Mouse (Mus musculus) forebrain, embryonic 10.5 days (tissue): ENCODE results near the gene Ncapd2. TPM values are rescaled to one million over a fixed set of nuclear protein-coding genes. Genes with fewer than 3 reads are reported as not detected.

Source experiments
- DNase-seq: peaks from one replicate; pipeline ENCODE4 v3.0.0-alpha.2; 2017; ENCODE audit warnings: low spot score; ENCODE audit errors: extremely low spot score
- H3K27ac ChIP-seq: fragments of 300-500 bp; sonication (generic); 2 replicates; pipeline ENCODE4 v1.5.1; 2016; ENCODE audit warnings: mild to moderate bottlenecking
- H3K27me3 ChIP-seq: fragments of 300-500 bp; sonication (generic); 2 replicates; pipeline ENCODE4 v1.6.1; 2016; ENCODE audit warnings: mild to moderate bottlenecking; ENCODE audit not compliant: poor library complexity, severe bottlenecking
- H3K36me3 ChIP-seq: fragments of 300-500 bp; sonication (generic); replicated peaks from 2 replicates; pipeline ENCODE4 v1.6.1; 2016; ENCODE audit warnings: mild to moderate bottlenecking, moderate library complexity
- H3K4me1 ChIP-seq: fragments of 300-500 bp; sonication (generic); 2 replicates; pipeline ENCODE4 v1.6.1; 2016
- H3K4me3 ChIP-seq: fragments of 300-500 bp; sonication (generic); 2 replicates; pipeline ENCODE4 v1.5.1; 2016; ENCODE audit warnings: mild to moderate bottlenecking, moderate library complexity
- H3K9me3 ChIP-seq: fragments of 300-500 bp; sonication (generic); 2 replicates; pipeline ENCODE4 v1.6.1; 2016; ENCODE audit warnings: mild to moderate bottlenecking, moderate library complexity
- WGBS: fragments of 180-500 bp; shearing (Covaris S2); methylation state at CpG from one replicate; pipeline ENCODE4 v1.1.7; 2016; 5-methylcytosine and 5-hydroxymethylcytosine counted together
- polyA plus RNA-seq: library from polyadenylated mRNA; unstranded; fragments of >200 nt; fragmentation: Nextera tagmentation; extraction: Ambion mirVana; gene quantifications from 2 replicates; pipeline ENCODE4 v1.2.1, GENCODE M21; 2016

The Ncapd2 gene
- polyA plus RNA-seq, 1 experiment from 2014 or later: 274 TPM

DNA sequence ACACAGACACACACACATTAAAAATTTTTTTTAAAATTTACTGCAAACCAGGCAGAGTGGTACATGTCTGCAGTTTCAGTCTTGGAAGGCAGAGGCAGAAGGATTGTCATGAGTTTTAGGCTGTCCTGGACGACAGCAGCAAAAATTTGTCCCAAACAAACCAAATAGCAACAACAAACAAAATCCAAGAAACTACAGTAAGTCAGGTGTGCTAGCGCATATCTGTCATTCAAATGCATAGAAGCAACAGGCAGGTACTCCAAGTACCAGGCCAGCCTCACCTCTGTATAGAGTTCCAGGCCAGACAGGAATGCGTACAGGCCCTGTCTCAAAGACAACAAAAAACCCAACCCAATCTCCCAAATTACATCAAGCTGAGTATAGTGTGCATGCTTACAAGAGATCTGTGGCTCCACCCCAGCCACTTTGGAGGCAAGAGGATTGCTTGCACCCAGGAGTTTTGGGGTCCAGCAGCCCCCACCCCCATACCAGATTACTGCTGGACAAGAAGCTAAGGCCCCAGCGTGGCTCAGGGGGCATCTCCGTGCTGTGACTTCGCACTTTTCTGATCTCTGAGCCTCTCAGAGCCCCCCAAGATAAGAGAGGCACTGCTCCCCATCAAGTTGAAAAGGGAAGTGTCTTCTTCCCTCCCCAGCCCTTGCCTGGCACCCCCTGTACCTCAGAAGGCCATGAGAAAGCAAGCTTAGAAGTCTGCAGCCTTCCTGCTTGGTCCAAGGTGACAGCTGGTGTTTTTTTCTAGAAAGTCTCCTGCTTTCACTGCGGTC, 31.5 kb downstream of the Ncapd2 start:
- Histone ChIP-seq H3K27me3 (no peaks in the 10 kb centered on the region), H3K9me3 (no peaks in the 10 kb centered on the region), H3K4me3 (peak overlapping the region; percentile 24; the same call in 1 of the 2 replicates), H3K36me3 (peaks cover 96% of the 10 kb centered on the region), H3K4me1 (peaks cover 73% of the 10 kb centered on the region), H3K27ac (peak overlapping the region; percentile 32; the same call in 1 of the 2 replicates)
- DNase-seq: no peak
- 88% methylated on average over 7 of the region's 7 CpGs for WGBS

DNA sequence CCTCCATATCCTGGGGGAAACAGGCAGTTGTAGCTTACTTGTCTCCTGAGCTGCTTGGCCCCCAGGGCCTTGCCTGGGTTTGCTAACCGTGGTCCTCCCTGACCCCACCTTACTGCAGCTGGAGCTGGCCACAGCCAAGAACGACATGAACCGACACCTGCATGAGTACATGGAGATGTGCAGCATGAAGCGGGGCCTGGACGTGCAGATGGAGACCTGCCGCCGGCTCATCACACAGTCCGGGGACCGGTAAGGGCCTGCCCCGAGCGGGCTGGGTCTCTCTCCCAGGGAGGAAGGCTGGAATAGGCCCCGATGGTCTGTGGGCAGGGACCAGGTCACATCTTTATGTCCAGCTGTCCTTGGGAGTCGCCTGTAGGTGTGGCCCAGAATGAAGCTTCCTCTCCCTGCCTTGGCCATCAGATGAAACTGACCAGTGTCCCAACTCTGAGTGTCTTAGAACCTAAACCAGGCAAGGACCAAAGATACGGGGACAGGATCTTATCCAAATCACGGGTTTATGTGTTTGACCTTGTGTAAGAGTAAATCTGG, 32.5 kb downstream of the Ncapd2 start:
- H3K27ac ChIP-seq: 0 out of 2 replicates have a peak overlapping the region, but pooled peaks have one; percentile 0
- no peak for DNase-seq
- no peaks in the 10 kb centered on the region for H3K9me3 ChIP-seq
- H3K4me3 ChIP-seq: 0 out of 2 replicates have a peak overlapping the region, but pooled peaks have one; percentile 7
- peaks cover 93% of the 10 kb centered on the region for H3K36me3 ChIP-seq
- H3K27me3 ChIP-seq: no peaks in the 10 kb centered on the region
- peaks cover 69% of the 10 kb centered on the region for H3K4me1 ChIP-seq
- 90% methylated on average over 15 of the region's 15 CpGs for WGBS

DNA sequence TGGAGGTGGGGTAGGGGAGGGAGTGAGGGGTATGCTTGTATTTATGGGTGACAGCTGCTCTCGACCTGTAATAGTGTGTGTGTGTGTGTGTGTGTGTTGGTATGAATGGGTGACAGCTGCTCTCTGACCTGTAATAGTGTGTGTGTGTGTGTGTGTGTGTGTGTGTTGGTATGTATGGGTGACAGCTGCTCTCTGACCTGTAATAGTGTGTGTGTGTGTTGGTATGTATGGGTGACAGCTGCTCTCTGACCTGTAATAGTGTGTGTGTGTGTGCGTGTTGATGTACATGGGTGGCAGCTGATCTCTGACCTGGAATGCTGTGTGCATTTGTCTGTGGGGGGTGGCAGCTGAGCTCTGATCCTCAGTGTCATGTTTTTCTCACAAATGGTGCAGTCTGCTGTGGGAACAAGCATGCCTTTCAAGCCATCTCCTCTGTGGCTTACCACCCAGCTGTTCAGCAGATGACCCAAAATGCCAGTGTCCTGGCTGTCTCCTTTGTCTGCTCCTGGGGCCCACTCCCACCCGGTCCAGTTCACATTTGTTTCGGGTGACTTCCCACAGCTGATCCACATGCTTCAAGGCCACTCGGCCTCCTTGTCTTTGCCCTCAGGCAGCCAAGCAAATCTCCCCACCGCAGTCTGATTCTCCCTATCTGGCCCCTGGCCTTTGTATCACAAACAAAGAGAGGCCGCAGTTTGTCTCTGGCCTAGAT, 34.4 kb downstream of the Ncapd2 start:
- Histone ChIP-seq H3K4me1 (peaks cover 50% of the 10 kb centered on the region), H3K27me3 (no peaks in the 10 kb centered on the region), H3K36me3 (peaks cover 93% of the 10 kb centered on the region), H3K4me3 (peak overlapping the region; percentile 16; the same call in 1 of the 2 replicates), H3K9me3 (no peaks in the 10 kb centered on the region), H3K27ac (peak overlapping the region; percentile 75)
- DNase-seq: peak; percentile 61
- 48% methylated on average over 7 of the region's 7 CpGs for WGBS

DNA sequence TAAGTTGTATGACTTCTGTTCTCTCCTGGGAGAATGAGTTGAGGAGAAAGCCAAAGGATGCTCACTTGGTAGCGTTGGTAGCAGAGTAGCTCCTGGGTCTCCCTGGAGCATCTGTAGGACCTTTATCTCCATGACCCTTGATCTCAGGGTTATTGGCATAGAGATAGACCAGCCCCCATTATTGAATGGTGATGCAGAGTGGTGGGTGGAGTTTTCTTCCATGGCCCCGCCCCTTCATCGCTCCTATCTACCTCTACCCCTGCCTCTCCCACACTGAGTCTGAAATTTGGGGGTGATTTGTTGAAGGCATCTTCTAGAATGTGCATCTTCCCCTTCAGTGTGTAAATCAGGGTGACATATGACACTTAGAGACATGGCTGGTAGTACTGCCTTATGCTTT, 35.0 kb downstream of the Ncapd2 start:
- 0 out of 2 replicates have a peak overlapping the region, but pooled peaks have one; percentile 16 for H3K4me3 ChIP-seq
- peaks cover 93% of the 10 kb centered on the region for H3K36me3 ChIP-seq

DNA sequence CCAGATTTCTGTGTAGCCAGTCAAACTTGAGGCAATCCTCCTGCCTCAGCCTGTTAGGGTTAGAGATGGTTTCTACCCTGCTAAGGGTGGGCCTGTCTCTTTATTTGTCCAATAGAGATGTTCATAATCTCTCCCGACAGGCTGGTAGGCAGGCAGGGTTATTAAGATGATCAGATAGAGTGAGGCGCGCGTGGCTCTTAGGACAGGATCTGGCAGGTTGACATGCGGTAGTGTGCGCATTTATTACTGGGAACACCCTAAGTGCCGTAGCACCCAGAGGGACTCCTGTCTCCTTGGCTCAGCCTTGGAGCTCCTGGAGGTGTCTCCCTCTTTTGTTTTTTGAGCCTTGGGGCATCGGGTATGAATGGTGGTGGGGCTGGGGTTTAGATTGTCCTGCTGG, 36.2 kb downstream of the Ncapd2 start:
- peaks cover 35% of the 10 kb centered on the region for H3K4me1 ChIP-seq
- H3K27ac ChIP-seq: no peak overlapping the region
- H3K36me3 ChIP-seq: peaks cover 93% of the 10 kb centered on the region
- DNase-seq: no peak
- 95% methylated on average over 8 of the region's 8 CpGs for WGBS
- no peaks in the 10 kb centered on the region for H3K9me3 ChIP-seq
- H3K27me3 ChIP-seq: no peaks in the 10 kb centered on the region
- no peak overlapping the region for H3K4me3 ChIP-seq

More for the DNA sequence above, 35.0 kb downstream of the Ncapd2 start:
- Histone ChIP-seq H3K4me1 (peaks cover 46% of the 10 kb centered on the region), H3K27ac (peak overlapping the region; percentile 75; the same call in 1 of the 2 replicates), H3K9me3 (no peaks in the 10 kb centered on the region), H3K27me3 (no peaks in the 10 kb centered on the region)
- WGBS: 82% methylated on average over 3 of the region's 3 CpGs
- DNase-seq: no peak

DNA sequence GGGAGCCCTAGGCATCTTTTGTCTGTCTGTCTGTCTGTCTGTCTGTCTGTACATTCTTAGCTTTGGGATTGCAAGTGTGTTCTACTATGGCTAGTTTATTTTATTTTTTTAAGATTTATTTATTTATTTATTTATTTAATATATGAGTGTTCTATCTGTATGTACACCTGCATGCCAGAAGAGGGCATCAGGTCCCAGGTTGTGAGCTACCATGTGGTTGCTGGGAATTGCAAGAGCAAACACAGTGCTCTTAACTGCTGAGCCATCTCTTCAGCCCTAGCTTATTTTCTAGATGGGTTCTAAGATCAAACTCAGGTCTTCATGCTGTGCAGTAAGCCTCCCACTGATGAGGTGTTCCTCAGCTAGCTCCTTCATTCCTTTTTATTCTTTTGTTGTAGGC, 37.0 kb downstream of the Ncapd2 start:
- Histone ChIP-seq H3K36me3 (peaks cover 90% of the 10 kb centered on the region), H3K27ac (no peak overlapping the region), H3K4me3 (no peak overlapping the region), H3K27me3 (no peaks in the 10 kb centered on the region), H3K9me3 (no peaks in the 10 kb centered on the region), H3K4me1 (peaks cover 30% of the 10 kb centered on the region)
- DNase-seq: no peak

DNA sequence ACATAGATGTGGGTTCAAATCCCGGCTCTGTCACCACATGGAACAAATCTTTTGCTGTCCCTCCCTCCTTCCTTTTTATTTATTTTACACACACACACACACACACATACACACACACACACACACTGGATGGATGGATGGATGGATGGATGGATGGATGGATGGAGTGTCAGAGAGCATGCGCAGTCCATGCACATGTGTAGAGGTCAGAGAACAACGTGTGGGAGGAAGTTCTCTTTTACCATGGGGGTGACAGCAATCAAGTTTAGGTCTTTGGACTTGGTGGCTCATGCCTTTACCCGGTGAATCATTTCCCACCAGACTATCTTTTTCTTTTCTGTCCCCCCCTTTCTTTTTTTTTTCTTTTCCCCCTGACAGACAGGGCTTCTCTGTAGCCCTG, 37.8 kb downstream of the Ncapd2 start:
- Histone ChIP-seq H3K27ac (no peak overlapping the region), H3K36me3 (peaks cover 90% of the 10 kb centered on the region), H3K27me3 (no peaks in the 10 kb centered on the region), H3K4me3 (no peak overlapping the region), H3K4me1 (peaks cover 31% of the 10 kb centered on the region), H3K9me3 (no peaks in the 10 kb centered on the region)
- 95% methylated on average over 4 of the region's 4 CpGs for WGBS
- no peak for DNase-seq

DNA sequence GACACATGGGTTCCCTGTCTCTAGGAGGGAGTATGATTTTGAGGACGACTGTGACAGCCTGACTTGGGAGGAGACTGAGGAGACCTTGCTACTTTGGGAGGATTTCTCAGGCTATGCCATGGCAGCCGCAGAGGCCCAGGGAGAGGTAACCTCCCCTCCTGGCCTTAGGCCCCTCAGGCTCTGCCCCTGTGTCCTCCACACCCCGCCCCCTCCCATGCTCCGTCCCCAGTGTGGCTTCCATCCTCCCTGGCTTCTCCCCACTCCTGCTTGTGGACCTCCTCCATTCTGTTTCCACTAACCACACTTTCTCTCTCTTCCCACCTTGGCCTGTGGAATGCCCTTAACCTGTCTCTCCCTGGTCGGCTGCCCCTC, 38.5 kb downstream of the Ncapd2 start:
- 87% methylated on average over 5 of the region's 5 CpGs for WGBS
- DNase-seq: no peak
- H3K4me3 ChIP-seq: no peak overlapping the region
- peaks cover 92% of the 10 kb centered on the region for H3K36me3 ChIP-seq
- no peaks in the 10 kb centered on the region for H3K27me3 ChIP-seq
- H3K9me3 ChIP-seq: no peaks in the 10 kb centered on the region
- H3K27ac ChIP-seq: no peak overlapping the region
- peaks cover 37% of the 10 kb centered on the region for H3K4me1 ChIP-seq

DNA sequence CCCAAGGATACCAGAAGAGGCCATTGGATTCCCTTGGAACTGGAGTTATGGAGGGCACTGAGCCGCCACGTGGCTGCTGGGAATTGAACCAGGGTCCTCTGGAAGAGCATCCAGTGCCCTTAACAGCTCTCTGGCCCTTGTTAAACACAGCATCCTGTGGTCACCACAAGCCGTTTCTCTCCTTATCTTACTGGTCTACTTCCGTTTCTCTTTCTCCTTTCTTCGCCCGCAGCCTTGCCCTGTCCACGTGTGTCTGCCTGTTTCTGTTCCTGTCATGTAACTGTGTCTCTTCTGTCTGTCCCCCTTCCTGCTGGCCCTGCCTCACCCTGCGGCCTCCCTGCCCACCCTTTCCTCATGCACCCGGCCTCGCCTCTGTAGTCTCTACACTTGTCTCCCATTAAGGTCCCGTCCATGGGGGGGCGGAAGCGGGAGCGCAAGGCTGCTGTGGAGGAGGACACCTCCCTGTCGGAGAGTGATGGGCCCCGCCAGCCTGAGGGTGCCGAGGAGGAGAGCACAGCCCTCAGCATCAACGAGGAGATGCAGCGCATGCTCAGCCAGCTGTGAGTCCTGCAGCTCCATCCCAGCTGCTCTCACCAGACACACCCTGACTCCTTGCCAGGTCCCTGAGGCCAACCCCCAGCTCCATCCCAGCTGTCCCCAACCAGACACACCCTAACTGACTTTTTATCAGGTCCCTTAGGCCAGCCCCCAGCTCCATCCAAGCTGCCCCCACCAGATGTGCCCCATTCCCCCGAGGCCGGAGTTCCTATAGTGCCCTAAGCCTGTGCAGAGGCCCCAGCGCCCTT, 39.1 kb downstream of the Ncapd2 start:
- H3K4me1 ChIP-seq: peaks cover 37% of the 10 kb centered on the region
- peaks cover 90% of the 10 kb centered on the region for H3K36me3 ChIP-seq
- no peaks in the 10 kb centered on the region for H3K27me3 ChIP-seq
- no peak overlapping the region for H3K27ac ChIP-seq
- DNase-seq: no peak
- no peak overlapping the region for H3K4me3 ChIP-seq
- 92% methylated on average over 22 of the region's 22 CpGs for WGBS
- no peaks in the 10 kb centered on the region for H3K9me3 ChIP-seq

DNA sequence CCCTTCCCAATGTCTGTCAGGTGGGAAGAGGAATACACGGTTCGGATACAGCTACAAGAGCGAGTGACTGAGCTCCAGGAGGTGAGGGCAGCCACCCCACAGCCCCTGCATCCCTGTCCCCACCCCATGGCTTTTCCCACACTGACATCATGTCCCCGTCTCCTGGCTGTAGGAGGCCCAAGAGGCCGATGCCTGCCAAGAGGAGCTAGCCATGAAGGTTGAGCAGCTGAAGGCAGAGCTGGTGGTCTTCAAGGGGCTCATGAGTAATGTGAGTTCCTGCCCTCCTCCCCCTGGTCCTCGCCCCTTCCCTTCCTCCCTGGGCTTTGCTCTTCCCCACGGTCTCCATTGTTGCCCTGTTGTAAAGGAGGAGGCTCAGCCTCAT, 41.9 kb downstream of the Ncapd2 start:
- Histone ChIP-seq H3K36me3 (peaks cover 70% of the 10 kb centered on the region), H3K4me3 (0 out of 2 replicates have a peak overlapping the region, but pooled peaks have one; percentile 6), H3K27me3 (no peaks in the 10 kb centered on the region), H3K4me1 (peaks cover 50% of the 10 kb centered on the region), H3K9me3 (no peaks in the 10 kb centered on the region), H3K27ac (0 out of 2 replicates have a peak overlapping the region, but pooled peaks have one; percentile 11)
- 79% methylated on average over 7 of the region's 7 CpGs for WGBS
- no peak for DNase-seq

DNA sequence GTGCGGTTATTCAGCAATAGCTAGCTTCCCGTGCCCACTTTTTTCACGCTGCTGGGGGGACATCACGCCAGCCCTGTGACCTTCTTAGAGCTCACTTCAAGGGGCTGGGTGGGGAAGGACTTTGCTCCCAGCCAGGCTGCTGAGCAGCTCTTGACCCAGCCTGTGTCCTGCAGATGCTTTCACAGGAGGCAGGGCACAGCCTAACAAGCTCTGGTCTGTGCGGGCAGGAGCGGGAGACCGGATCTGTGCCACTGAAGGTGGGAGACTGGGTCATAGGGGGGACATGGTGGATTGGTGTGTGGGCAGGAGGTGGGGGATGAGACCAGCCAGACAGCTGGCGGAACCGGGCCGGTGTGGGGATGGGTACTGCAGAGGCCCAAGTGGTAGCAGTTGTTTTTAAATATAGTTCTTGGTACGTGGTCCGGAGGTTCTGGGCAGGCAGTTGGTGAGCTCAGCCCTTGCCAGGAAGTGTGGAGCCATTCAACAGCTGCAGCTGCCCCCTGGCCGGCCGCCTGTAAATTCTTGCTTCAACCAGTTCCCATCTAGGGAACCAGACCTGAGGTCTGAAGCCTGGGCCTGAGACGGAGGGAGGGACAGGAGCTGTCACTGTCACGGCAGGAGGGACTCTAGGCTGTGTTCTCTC, 42.5 kb downstream of the Ncapd2 start:
- peak overlapping the region; percentile 32 for H3K27ac ChIP-seq
- 0 out of 2 replicates have a peak overlapping the region, but pooled peaks have one; percentile 6 for H3K4me3 ChIP-seq
- H3K27me3 ChIP-seq: no peaks in the 10 kb centered on the region
- H3K9me3 ChIP-seq: no peaks in the 10 kb centered on the region
- peaks cover 73% of the 10 kb centered on the region for H3K36me3 ChIP-seq
- peaks cover 55% of the 10 kb centered on the region for H3K4me1 ChIP-seq
- WGBS: 86% methylated on average over 16 of the region's 16 CpGs
- DNase-seq: no peak
